Mouse (Mus musculus) liver, postnatal 0 days (tissue): Measurements from ENCODE around the gene Nid1.
"Not testable (repeated sequence)": the region's sequence is repeated elsewhere in the genome, so short reads cannot be mapped to it uniquely, and the experiment has no call there.

Experiments
- CTCF ChIP-seq: sonication (generic); IDR thresholded peaks from 2 replicates; pipeline ENCODE4 v1.5.1; 2016; ENCODE audit warnings: antibody characterized with exemption, low read depth
- EP300 ChIP-seq: IDR thresholded peaks from 2 replicates; pipeline ENCODE4 v1.6.1; 2016; ENCODE audit warnings: antibody characterized with exemption, low read depth, mild to moderate bottlenecking

DNA sequence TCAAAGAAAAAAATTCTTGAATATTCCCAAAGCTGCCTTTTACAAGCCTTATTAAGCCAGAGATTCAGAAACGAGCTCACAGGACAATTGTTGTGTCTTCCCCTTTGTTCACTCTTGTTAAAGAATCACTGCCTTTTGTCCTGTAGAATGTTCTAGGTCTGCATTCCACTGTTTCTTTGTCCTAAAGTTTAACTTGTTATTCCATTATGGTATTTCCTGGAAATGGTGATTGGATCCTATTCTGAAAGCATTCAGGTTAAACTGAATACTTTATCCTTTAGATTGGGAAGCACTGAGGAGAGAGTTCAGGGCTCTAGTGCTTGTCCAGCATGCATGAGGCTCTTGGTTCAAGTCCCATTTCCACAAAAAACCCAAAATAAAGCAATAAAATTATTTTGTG, 13.6 kb downstream of the Nid1 start:
- not testable (repeated sequence) for TF ChIP-seq EP300, CTCF
